Mouse (Mus musculus) liver, embryonic 14.5 days (tissue): ENCODE measurements around the gene Dnah9. TPM values are rescaled to one million over a fixed set of nuclear protein-coding genes. Genes with fewer than 3 reads are reported as not detected.

Source experiments
- ATAC-seq: fragments of 200-750 bp; cut with Nextera tagmentation; 2 replicates; pipeline ENCODE4 v1.8.0; 2017; ENCODE audit warnings: moderate number of reproducible peaks, mild to moderate bottlenecking, moderate library complexity; ENCODE audit not compliant: insufficient read depth
- DNase-seq, 3 experiments: peaks; one replicate each; pipeline ENCODE4 v3.0.0-alpha.2; 2012 to 2013; ENCODE audit warnings: low read depth in 3 of 3, low spot score in 3 of 3
- H3K27ac ChIP-seq: fragments of 300-500 bp; sonication (generic); 2 replicates; pipeline ENCODE4 v1.5.1; 2014; ENCODE audit warnings: moderate library complexity, mild to moderate bottlenecking, control low read depth, inconsistent platforms
- H3K27me3 ChIP-seq: fragments of 300-500 bp; sonication (generic); 2 replicates; pipeline ENCODE4 v1.6.1; 2014; ENCODE audit warnings: mild to moderate bottlenecking, low read length, moderate library complexity; ENCODE audit not compliant: control insufficient read depth, insufficient read depth
- H3K36me3 ChIP-seq: fragments of 300-500 bp; sonication (generic); replicated peaks from 2 replicates; pipeline ENCODE4 v1.6.1; 2014; ENCODE audit warnings: low read depth; ENCODE audit not compliant: control insufficient read depth, insufficient read depth
- H3K4me1 ChIP-seq, 2 experiments: fragments of 200-500 bp in 1 of 2; fragments of 300-500 bp in 1 of 2; sonication (generic) in 1 of 2; replicated peaks; 2 replicates each; pipeline ENCODE4 v1.6.1; 2012 to 2014; ENCODE audit warnings: antibody characterized with exemption in 1 of 2, inconsistent platforms in 1 of 2, low read length in 1 of 2; ENCODE audit not compliant: control insufficient read depth in 2 of 2, insufficient read depth in 2 of 2
- H3K4me2 ChIP-seq: fragments of 300-500 bp; sonication (generic); 2 replicates; pipeline ENCODE4 v1.6.1; 2014; ENCODE audit warnings: low read depth, mild to moderate bottlenecking, control low read depth, moderate library complexity
- H3K4me3 ChIP-seq, 2 experiments: fragments of 200-500 bp in 1 of 2; fragments of 300-500 bp in 1 of 2; sonication (generic) in 1 of 2; 2 replicates each; pipeline ENCODE4 v1.5.1; 2012 to 2014; ENCODE audit warnings: low read depth in 2 of 2, low read length in 2 of 2, mild to moderate bottlenecking in 2 of 2, control low read depth in 1 of 2, inconsistent platforms in 1 of 2, moderate library complexity in 1 of 2; ENCODE audit not compliant: insufficient read depth in 1 of 2
- H3K9ac ChIP-seq: fragments of 300-500 bp; sonication (generic); replicated peaks from 2 replicates; pipeline ENCODE4 v1.6.1; 2014; ENCODE audit warnings: mild to moderate bottlenecking, control low read depth, moderate library complexity
- H3K9me3 ChIP-seq: fragments of 300-500 bp; sonication (generic); 2 replicates; pipeline ENCODE4 v1.6.1; 2016; ENCODE audit warnings: low read length, mixed read lengths; ENCODE audit not compliant: control insufficient read depth
- CTCF ChIP-seq: IDR thresholded peaks from 2 replicates; pipeline ENCODE4 v1.5.1; 2016; ENCODE audit warnings: antibody characterized with exemption, low read depth, control low read depth
- EP300 ChIP-seq: IDR thresholded peaks from 2 replicates; pipeline ENCODE4 v1.6.1; 2016; ENCODE audit warnings: antibody characterized with exemption, low read depth
- WGBS: fragments of 180-500 bp; shearing (Covaris S2); extraction: QIAGEN DNeasy Blood & Tissue Kit; methylation state at CpG from one replicate; pipeline ENCODE4 v1.1.7; 2014; ENCODE audit not compliant: insufficient replicate concordance; 5-methylcytosine and 5-hydroxymethylcytosine counted together
- polyA plus RNA-seq, 2 experiments: library from polyadenylated mRNA; depleted of rRNA in 1 of 2; stranded (reverse) in 1 of 2; unstranded in 1 of 2; fragments of >200 nt; fragmentation: Nextera tagmentation in 1 of 2; extraction: Ambion mirVana in 1 of 2; gene quantifications; 2 replicates each; pipeline versions ENCODE4 v1.2.1 to v1.2.3; 2012 to 2014

Gene Dnah9
- polyA plus RNA-seq, 2 experiments = not detected

GRCm38 (mm10) chr11:66083663-66084254 lies 84.6 kb downstream of the Dnah9 start:
- Histone ChIP-seq H3K9ac (no peak overlapping the region), H3K4me1 (no peaks in the 10 kb centered on the region), H3K27ac (no peak overlapping the region), H3K4me2 (no peak overlapping the region), H3K36me3 (no peaks in the 10 kb centered on the region), H3K27me3 (no peaks in the 10 kb centered on the region), H3K9me3 (no peaks in the 10 kb centered on the region), H3K4me3 (no peak overlapping the region)
- no peak for ATAC-seq
- no peak for TF ChIP-seq EP300
- no peak for TF ChIP-seq CTCF
- WGBS = 63% methylated on average over 7 of the region's 7 CpGs
- no peak for DNase-seq

DNA sequence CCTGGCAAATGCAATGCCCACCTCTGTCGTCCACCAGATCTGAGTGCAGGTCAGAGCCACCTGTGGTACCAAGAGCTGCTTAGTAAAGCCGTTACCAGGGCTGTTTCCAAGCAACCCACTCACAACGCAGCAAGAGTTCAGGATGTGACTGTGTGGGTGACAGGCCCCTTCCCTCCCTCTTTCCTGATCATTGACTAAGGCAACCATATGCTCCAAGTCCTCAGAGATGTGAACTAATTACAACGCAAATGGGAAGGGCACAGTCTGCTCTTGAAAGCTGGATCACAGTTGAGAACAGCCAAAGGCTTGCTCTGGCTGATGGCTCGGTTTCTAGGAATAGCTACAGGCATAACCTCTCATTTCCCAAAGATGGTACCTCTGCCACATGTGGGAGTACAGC lies 95.4 kb downstream of the Dnah9 start:
- H3K27ac ChIP-seq = no peak overlapping the region
- 52% methylated on average over 5 of the region's 5 CpGs for WGBS
- no peaks in the 10 kb centered on the region for H3K27me3 ChIP-seq
- H3K36me3 ChIP-seq = no peaks in the 10 kb centered on the region
- ATAC-seq (no peak), DNase-seq (no peak)
- no peak overlapping the region for H3K9ac ChIP-seq
- no peak overlapping the region for H3K4me2 ChIP-seq
- TF ChIP-seq EP300 (no peak), CTCF (no peak)
- H3K4me3 ChIP-seq = no peak overlapping the region
- H3K4me1 ChIP-seq = no peaks in the 10 kb centered on the region
- no peaks in the 10 kb centered on the region for H3K9me3 ChIP-seq

GRCm38 (mm10) chr11:66058956-66059355 lies 109.4 kb downstream of the Dnah9 start:
- no peak for DNase-seq
- no peak for TF ChIP-seq CTCF
- no peak for TF ChIP-seq EP300
- 36% methylated on average over 3 of the region's 3 CpGs for WGBS
- no peaks in the 10 kb centered on the region for H3K36me3 ChIP-seq
- H3K9ac ChIP-seq = no peak overlapping the region
- no peak overlapping the region for H3K27ac ChIP-seq
- no peaks in the 10 kb centered on the region for H3K4me1 ChIP-seq
- no peak for ATAC-seq
- no peak overlapping the region for H3K4me2 ChIP-seq
- no peak overlapping the region for H3K4me3 ChIP-seq
- no peaks in the 10 kb centered on the region for H3K27me3 ChIP-seq
- H3K9me3 ChIP-seq = no peaks in the 10 kb centered on the region

- Histone ChIP-seq H3K9ac (no peak overlapping the region), H3K4me1 (no peaks in the 10 kb centered on the region), H3K9me3 (no peaks in the 10 kb centered on the region), H3K27ac (no peak overlapping the region), H3K36me3 (no peaks in the 10 kb centered on the region), H3K4me2 (no peak overlapping the region), H3K4me3 (no peak overlapping the region), H3K27me3 (no peaks in the 10 kb centered on the region)
- DNase-seq = no peak
- ATAC-seq = no peak
- no peak for TF ChIP-seq EP300
- WGBS = 66% methylated on average over 3 of the region's 3 CpGs
These were observed 117.1 kb downstream of the Dnah9 start for GRCm38 (mm10) chr11:66051294-66051693.

- ATAC-seq = no peak
- no peak for TF ChIP-seq CTCF
- no peak for TF ChIP-seq EP300
These were observed 119.2 kb downstream of the Dnah9 start for GRCm38 (mm10) chr11:66049146-66049545.

More at GRCm38 (mm10) chr11:66049146-66049545, 119.2 kb downstream of the Dnah9 start:
- Histone ChIP-seq H3K4me1 (no peaks in the 10 kb centered on the region; a peak in 1 of 4 replicates), H3K4me2 (no peak overlapping the region), H3K9ac (no peak overlapping the region), H3K27me3 (no peaks in the 10 kb centered on the region), H3K27ac (no peak overlapping the region), H3K36me3 (no peaks in the 10 kb centered on the region), H3K9me3 (no peaks in the 10 kb centered on the region), H3K4me3 (no peak overlapping the region)
- 43% methylated on average over 4 of the region's 4 CpGs for WGBS
- no peak for DNase-seq
